Mouse (Mus musculus) lung, postnatal 14 days (tissue): ENCODE measurements around the gene Kif3c.
"Not testable (repeated sequence)": the region's sequence is repeated elsewhere in the genome, so short reads cannot be mapped to it uniquely, and the experiment has no call there.

Experiments used
- DNase-seq: peaks from one replicate; pipeline ENCODE4 v3.0.0; 2021

Gene Kif3c

DNA sequence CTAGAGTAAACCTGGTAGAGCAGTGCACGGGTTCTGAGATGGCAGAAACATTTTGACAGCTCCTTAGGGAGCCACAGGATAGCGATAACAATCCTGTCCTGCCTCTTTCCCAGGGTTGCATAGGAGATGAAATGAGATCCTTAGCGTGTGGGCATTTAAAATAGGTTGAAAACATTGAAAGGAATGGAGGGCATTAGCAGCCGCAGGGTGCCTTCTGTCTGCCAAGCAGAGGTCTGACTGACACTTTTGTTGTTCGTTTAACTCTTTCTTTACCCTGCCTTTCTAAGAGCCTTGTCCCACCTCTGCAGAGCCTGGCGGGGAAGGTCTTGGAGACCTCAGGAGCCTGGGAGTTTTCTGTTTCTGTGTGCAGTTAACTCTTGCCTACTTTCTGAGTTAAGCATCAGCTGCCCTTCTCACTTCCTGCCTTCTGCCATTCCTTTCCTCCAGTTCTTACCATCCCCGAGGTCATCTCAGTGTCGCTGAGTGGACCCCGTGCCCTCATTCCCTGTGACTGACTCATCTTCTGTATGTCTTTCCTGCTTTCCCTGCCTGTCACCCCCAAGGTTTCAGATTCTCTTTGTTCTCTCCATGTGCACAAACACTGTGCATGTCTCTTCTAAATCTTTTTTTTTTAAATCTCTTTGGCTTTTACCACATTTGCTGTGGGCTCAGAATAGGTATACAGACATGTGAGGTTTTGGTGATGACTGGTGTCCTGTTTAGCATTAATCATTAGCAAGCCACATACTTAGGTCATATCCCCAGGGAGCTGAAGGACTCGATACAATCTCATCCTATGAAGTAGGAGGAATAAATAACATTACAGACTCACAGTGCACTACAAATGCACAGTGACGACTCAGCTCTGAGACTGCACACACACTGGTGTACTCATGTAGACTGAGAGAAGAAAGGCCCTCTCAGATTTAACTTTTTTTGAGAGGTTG is 6.3 kb downstream of the Kif3c start:
- no peak for DNase-seq

GRCm38 (mm10) chr12:3371991-3372390 is 7.1 kb downstream of the Kif3c start:
- DNase-seq, result no peak

DNA sequence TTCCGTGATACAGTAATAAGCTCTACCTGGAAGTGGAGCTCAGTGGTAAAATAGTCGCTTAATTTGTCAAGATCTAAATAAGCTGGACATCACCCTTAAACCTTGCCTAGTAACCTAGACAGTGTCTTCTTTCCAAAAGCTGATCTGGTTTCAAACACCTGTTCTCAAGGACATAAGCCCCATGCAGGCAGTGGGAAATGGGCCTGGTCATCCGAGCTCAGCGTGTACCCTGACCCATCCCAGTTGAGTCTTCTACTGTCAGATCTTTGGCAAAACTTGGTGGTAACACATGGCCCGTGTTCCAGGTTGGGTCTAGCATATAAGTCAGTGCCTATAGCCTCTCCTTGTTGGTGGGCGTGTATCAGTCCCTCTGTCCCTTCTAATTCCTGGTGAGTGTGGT is 8.6 kb downstream of the Kif3c start:
- no peak for DNase-seq

DNA sequence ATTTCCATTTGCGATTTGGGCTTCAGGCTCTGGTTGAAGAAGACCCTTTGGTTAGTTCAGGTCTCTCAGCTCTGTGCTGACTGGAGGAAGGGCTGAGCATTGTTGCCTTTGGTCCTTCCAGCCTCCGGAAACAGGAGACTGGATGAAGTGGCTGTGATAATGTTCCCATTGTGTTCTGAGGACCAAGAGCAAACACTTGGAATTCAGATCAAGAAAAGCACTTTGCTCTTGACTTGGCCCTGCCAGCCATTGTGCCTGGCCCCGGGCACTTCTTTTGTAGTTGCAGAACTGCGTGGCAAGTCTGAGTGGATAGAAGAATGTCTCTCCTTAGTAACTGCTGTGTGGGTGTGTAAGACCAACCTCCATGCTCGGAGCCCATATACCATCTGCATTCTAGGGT is 9.6 kb downstream of the Kif3c start:
- no peak for DNase-seq

DNA sequence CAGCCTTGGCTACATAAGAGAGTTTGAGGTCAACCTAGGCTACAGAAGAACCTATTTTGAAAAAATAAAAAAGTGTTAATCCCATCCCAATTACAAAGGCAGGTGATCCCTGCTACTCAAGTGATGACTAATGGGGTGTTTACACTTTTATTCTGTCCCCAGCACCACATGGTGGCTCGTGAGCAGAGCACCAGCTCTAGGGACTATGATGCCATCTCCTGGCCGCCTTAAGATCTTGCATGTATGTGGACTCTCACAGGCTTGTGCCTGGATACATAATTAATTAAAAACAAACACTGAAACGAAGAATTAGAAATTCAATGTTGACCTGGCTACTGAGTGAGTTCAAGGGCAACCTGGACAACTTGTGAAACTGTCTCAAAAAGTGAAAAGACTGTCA is 12.3 kb downstream of the Kif3c start:
- no peak for DNase-seq

DNA sequence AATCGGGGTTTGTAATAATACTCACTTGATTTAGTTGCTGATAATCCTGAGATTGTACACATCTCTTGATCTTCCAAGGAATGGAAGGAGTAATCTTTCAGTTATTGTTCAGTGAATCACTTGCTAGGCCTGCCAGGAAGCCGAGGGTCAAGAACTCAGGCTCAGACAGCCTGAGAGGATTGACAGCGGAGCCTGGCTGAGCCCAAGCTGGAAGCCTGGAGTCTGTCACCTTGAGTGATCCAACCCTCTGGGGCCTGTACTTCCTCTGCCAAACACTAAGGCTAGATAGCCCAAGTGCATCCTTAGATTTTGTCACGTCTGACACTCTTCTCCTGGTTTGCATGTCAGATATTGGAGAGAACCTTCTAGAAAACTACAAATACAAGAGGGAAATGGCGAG is 12.8 kb downstream of the Kif3c start:
- no peak for DNase-seq

DNA sequence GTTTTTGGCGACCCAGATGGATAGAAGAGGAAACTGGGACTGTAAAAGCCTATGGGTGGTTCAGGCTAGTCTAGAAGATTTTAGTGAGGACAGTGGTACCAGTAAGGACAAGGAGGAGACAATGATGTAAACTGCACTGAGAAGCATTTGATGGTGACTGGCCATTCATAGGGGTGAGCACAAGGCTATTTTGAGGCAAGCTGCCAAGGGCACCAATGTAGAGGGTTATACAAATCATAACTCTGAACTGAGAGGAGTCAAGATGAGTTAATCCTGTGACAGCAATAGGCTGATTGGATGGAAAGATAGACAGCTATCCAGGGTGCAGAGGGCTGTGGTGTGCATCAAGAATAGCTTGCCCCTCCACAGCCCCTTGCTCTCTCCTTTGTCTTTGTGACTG is 19.9 kb downstream of the Kif3c start:
- DNase-seq, result no peak

- no peak for DNase-seq
Measured at GRCm38 (mm10) chr12:3385271-3385670, 20.3 kb downstream of the Kif3c start.

DNA sequence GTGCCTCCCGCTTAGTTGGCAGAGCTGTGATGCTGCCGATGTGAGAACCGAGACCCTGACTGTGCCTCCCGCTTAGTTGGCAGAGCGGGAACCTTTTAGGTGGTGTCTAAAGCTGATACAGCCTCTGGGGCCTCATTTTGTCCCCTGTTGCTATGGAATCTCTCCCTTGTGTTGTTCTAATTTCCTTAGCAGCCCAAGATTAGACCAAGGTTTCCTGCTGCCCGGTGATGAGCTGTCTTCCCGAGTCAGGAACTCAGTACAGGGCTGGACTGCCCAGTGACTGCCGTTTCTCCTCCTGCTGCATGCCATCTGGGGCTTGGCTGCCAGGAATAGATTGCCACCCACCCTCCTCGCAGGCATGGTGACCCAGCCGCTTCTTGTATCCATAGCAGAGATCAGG is 21.0 kb downstream of the Kif3c start:
- no peak for DNase-seq

DNA sequence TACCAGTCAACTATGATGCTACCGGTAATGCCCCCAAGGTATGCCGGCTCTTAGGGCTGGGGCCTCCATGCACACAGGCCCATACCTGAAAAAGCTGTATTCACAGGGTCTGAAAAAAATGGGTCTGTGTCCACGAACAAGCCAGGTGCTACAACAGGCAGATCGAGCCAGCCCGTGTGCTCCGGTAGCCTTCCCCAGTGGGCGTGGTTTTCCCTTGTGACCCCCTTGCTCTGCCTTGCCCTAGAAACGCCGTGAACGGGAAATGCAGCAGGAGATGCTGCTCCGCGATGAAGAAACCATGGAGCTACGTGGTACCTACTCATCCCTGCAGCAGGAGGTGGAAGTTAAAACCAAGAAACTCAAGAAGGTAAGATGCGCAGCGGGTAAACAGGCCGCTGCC is 23.0 kb downstream of the Kif3c start:
- DNase-seq, result no peak

DNA sequence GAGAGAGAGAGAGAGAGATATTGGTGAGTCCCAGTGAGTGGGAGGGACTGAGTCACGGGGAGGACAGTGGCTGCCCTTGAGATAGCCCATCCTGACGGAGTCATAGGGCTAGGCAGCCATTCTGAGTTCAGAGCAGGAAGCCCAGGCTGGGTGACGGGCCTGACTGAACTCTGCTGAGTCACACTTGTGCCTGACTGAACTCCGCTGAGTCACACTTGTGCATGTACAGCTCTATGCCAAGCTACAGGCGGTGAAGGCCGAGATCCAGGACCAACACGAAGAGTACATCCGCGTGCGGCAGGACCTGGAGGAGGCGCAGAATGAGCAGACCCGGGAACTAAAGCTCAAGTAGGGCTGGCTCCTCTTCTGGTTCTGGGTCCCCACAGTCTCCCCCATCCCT is 24.5 kb downstream of the Kif3c start:
- DNase-seq, result no peak

DNA sequence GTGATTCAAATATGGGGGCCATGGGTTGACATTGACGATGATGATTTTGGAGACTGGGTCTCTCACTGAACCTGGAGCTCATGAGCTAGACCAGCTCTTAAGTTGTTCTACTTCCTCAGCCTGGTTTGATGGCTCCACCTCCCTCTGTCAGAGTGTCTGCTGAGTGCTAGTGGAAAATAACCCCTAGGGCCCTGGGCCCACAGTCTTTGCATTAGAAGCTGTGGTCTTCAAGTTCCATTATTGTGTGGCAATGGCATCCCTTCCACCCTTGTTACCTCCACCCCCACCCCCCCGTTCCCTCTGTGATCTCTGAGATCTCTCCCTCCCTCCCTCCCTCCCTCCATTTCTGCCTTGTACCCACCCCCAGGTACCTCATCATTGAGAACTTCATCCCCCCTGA is 25.1 kb downstream of the Kif3c start:
- no peak for DNase-seq

GRCm38 (mm10) chr12:3390577-3391262 is 25.8 kb downstream of the Kif3c start:
- peak; percentile 86 for DNase-seq

DNA sequence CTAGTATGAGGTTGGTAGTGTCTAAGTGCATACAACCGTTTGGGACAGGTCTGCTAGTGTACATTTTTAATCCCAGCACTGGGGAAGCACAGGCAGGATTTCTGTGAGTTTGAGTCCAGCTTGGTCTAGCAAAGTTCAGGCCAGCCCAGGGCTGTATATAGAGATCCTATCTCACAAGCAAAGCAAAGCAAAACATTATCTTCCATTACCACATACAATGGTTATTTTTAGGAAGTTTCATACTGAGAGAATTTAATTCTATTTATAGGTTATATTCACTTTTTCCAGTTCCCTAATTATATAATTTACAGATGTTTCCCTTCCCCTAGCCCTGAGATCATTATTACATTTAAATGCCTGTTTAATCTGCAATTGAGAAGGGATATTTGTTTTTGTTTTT is 26.3 kb downstream of the Kif3c start:
- no peak for DNase-seq

DNA sequence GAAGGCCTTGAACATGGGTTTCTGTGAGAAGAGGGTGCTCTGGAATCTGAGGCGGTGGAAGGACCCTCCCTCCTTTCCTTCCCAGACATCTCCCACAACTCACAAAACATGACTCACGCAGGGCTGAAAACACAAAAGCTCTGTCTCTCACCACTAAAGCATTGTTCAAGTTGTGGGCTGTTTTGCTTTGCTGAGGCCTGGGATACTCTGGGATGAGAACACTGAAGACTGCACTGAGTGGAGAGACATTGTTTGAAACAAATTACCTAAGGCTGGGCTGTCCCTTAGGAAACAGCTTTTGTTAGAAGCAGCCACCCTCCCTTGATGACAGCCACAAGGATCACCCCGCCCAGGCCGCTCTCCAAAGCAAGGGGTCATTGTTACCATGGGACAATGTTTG is 28.2 kb downstream of the Kif3c start:
- DNase-seq, result no peak

GRCm38 (mm10) chr12:3396931-3397330 is 32.0 kb downstream of the Kif3c start:
- no peak for DNase-seq

- not testable (repeated sequence) for DNase-seq
Measured at GRCm38 (mm10) chr12:3405662-3406061, 40.7 kb downstream of the Kif3c start.

DNA sequence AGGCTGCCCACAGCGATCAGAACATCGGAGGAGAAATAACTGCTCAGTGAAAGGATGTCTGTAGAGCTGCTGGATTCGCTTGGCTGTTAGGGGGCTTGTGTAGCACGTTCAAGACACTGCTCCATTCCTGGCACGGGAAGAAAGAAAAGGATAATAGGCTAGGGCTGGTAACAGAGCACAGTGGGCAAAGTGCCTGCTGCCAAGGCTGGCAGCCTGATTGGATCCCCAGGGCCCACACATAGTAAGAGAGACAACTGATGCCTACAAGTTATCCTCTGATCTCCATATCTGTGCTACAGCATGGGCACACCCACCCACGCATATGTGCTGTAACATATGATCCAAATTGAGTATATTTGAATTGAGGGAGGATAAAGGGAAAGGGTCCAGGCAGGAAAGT is 41.7 kb downstream of the Kif3c start:
- no peak for DNase-seq

GRCm38 (mm10) chr12:3414956-3415355 is 50.0 kb downstream of the Kif3c start:
- DNase-seq, result no peak

DNA sequence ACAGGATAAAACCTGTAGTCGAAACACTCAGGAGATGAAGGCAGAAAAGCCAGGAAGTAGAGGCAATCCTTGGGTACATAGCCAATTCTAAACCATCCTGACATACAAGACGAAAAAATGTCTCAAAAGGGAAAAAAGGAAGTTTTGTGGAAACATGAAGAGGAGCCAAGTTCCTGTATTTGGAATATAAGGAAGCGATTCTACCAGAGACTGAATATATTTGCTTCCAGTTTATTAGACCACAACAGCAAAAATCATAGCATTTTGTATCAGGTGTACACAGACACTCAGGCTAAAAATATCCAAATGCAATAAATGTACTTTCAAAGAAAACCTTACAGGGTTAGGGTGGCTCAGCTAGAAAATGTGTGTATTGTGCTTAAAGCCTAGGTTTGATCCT is 53.8 kb downstream of the Kif3c start:
- DNase-seq, result no peak

DNA sequence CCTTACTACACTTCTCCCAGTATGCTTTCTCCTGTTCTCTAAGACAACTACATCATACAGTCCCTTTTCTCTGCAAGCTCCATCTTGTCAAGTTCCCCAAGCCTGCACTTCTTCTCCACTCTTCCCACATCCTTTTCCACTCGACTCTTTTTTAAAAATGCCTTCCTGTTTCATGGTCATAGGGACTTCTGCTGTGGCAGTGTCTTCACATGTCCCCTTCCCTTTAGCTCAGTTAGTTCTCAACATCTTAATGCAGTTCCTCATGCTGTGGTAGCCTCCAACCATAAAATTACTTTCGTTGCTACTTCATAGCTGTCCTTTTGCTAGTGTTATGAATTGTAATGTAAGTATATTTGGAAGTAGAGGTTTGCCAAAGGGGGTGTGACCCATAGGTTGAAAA is 55.6 kb downstream of the Kif3c start:
- DNase-seq, result no peak

DNA sequence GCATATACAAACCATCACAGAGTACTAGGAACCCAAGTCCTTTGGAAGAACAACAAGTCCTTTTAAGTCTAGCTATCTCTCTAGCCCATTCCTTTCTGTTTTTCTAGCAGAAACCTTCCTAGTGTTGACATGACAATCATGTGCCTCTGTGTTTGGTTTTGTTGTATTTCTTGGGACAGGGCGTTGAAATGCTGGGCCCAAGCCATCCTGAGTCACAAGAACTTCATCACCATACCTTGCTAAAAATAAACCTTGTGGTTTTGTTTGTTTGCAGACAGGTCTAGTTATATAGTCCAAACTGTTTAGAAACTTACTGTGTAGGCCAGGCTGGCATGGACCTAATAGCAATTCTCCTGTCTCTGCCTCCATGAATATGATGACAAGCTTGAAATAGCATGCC is 57.9 kb downstream of the Kif3c start:
- no peak for DNase-seq

DNA sequence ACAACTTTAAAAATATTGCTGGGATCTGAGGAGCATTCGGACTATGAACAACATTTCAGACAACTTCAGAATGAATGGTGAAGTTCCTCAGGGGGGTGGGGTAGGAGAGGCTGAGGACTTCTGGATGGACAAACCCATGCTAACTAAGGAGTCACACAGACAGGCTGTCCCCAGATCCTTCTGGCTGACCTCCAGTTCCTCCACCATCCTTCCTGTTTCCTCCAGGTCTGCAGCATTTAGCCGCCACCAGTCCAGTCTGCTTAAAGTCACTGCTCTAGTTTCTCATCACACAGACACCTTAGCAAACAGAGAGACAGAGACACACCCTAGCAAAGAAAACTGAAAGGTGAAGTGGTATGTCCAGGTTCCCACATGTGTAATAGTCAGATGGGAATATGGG is 59.2 kb downstream of the Kif3c start:
- DNase-seq, result peak; percentile 37
